Mouse (Mus musculus): Measurements from ENCODE around the gene Hist2h2ab. TPM values are rescaled to one million over a fixed set of nuclear protein-coding genes. Genes with fewer than 3 reads are reported as not detected.
"Not testable (repeated sequence)": the region's sequence is repeated elsewhere in the genome, so short reads cannot be mapped to it uniquely, and the experiment has no call there.

The Hist2h2ab gene
- total RNA-seq, 2 experiments from 2014 or later: 5.7 to 113 TPM

GRCm38 (mm10) chr3:96197129-96197749, 22.4 kb upstream of the Hist2h2ab start:
- peak; percentile 77 for ATAC-seq (replicated peaks; ENCODE audit: poor library complexity)

GRCm38 (mm10) chr3:96198181-96198580, 21.5 kb upstream of the Hist2h2ab start:
- peak; percentile 43 for ATAC-seq (replicated peaks; ENCODE audit: poor library complexity)

- not testable (repeated sequence) for ATAC-seq (replicated peaks; ENCODE audit: poor library complexity)
Measured at GRCm38 (mm10) chr3:96198601-96199251, 20.9 kb upstream of the Hist2h2ab start.

GRCm38 (mm10) chr3:96199731-96200130, 19.9 kb upstream of the Hist2h2ab start:
- no peak for ATAC-seq (replicated peaks; ENCODE audit: poor library complexity)

GRCm38 (mm10) chr3:96207819-96208218, 11.8 kb upstream of the Hist2h2ab start:
- ATAC-seq (replicated peaks; ENCODE audit: poor library complexity): no peak

- ATAC-seq (replicated peaks; ENCODE audit: poor library complexity): no peak
Measured at GRCm38 (mm10) chr3:96209242-96209641, 10.4 kb upstream of the Hist2h2ab start.

- peak; percentile 7 for ATAC-seq (replicated peaks; ENCODE audit: poor library complexity)
Measured at GRCm38 (mm10) chr3:96219191-96219641, 449 bp upstream of the Hist2h2ab start.

- peak; percentile 24 for ATAC-seq (replicated peaks; ENCODE audit: poor library complexity)
Measured at GRCm38 (mm10) chr3:96220131-96220764, 583 bp downstream of the Hist2h2ab start.

GRCm38 (mm10) chr3:96220765-96221639, 1.3 kb downstream of the Hist2h2ab start, which contains the start of the genes Hist2h2ac and Hist2h2be:
TSS of gene Hist2h2ac (minus strand) at chr3:96220880.
TSS of gene Hist2h2be (plus strand) at chr3:96221119.
- ATAC-seq (replicated peaks; ENCODE audit: poor library complexity): peak; percentile 76

- no peak for ATAC-seq (replicated peaks; ENCODE audit: poor library complexity)
Measured at GRCm38 (mm10) chr3:96221640-96222038, 2.0 kb downstream of the Hist2h2ab start.

- ATAC-seq (replicated peaks; ENCODE audit: poor library complexity): no peak
Measured at GRCm38 (mm10) chr3:96222774-96223173, 3.1 kb downstream of the Hist2h2ab start.

- no peak for ATAC-seq (replicated peaks; ENCODE audit: poor library complexity)
Measured at GRCm38 (mm10) chr3:96225421-96225820, 5.8 kb downstream of the Hist2h2ab start.

GRCm38 (mm10) chr3:96226695-96227648, 7.3 kb downstream of the Hist2h2ab start:
- peak; percentile 66 for ATAC-seq (replicated peaks; ENCODE audit: poor library complexity)

- ATAC-seq (replicated peaks; ENCODE audit: poor library complexity): no peak
Measured at GRCm38 (mm10) chr3:96228828-96229227, 9.2 kb downstream of the Hist2h2ab start.

- ATAC-seq (replicated peaks; ENCODE audit: poor library complexity): peak; percentile 41; the same call in 1 of the 2 replicates
Measured at GRCm38 (mm10) chr3:96230404-96230803, 10.7 kb downstream of the Hist2h2ab start.

- peak; percentile 40; the same call in 1 of the 2 replicates for ATAC-seq (replicated peaks; ENCODE audit: poor library complexity)
Measured at GRCm38 (mm10) chr3:96230910-96231757, 11.5 kb downstream of the Hist2h2ab start.

- no peak for ATAC-seq (replicated peaks; ENCODE audit: poor library complexity)
Measured at GRCm38 (mm10) chr3:96231758-96232120, 12.1 kb downstream of the Hist2h2ab start.

GRCm38 (mm10) chr3:96234914-96235313, 15.2 kb downstream of the Hist2h2ab start:
- no peak for ATAC-seq (replicated peaks; ENCODE audit: poor library complexity)

- no peak for ATAC-seq (replicated peaks; ENCODE audit: poor library complexity)
Measured at GRCm38 (mm10) chr3:96235836-96236235, 16.2 kb downstream of the Hist2h2ab start.
